Mouse (Mus musculus) lung, adult 10 weeks (tissue): ENCODE results near the gene D13Ertd608e. TPM values are rescaled to one million over a fixed set of nuclear protein-coding genes. Genes with fewer than 3 reads are reported as not detected.

Experiments
- polyA plus RNA-seq: library from polyadenylated mRNA; stranded (reverse); fragments of 350-450 nt; fragmentation: Illumina TruSeq; extraction: RNeasy Lipid Tissue Mini Kit (QIAGEN cat#74804); gene quantifications from one replicate; pipeline ENCODE4 v1.2.3, GENCODE M21; 2014; ENCODE audit warnings: low read depth, low replicate concordance; ENCODE audit not compliant: insufficient read depth

Gene D13Ertd608e
- not detected for polyA plus RNA-seq

DNA sequence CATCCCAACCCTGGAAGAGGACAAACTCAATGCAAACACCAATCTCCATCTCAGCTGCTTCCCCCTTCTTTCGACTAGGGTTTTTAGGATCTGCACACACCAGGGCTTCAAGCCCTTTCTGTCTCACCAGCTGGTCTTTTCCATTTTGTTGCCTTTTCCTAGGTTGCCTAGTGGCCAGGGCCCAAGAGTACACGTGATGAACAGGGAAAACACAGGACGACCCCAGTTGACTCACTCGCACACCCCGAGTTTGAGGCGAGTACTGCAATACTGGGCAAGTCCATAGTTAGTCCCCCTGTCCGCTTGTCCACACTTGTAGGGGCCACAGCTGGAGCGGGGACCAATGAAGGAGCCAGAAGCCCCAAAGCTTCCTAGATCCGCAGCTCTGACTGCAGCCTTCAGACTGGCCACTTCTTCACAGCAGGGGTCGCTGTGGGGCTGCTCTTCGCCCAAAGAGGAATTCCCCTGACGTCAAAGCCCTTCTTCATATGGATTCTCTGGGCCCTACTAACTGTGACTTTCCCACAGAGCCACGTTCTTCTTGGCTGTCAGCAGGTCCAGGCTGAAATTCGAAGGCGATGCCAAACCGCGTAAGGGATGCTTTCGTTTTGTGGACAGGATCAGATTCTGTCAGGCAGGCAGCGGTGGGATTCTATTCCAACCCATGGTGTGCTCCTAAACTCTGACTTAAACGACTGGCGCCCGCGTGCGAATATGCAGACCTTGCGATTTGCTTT lies at the start of gene D13Ertd608e:
Gene D13Ertd608e (plus strand): TSS at position 687 of the 737 bp plus-strand sequence.

DNA sequence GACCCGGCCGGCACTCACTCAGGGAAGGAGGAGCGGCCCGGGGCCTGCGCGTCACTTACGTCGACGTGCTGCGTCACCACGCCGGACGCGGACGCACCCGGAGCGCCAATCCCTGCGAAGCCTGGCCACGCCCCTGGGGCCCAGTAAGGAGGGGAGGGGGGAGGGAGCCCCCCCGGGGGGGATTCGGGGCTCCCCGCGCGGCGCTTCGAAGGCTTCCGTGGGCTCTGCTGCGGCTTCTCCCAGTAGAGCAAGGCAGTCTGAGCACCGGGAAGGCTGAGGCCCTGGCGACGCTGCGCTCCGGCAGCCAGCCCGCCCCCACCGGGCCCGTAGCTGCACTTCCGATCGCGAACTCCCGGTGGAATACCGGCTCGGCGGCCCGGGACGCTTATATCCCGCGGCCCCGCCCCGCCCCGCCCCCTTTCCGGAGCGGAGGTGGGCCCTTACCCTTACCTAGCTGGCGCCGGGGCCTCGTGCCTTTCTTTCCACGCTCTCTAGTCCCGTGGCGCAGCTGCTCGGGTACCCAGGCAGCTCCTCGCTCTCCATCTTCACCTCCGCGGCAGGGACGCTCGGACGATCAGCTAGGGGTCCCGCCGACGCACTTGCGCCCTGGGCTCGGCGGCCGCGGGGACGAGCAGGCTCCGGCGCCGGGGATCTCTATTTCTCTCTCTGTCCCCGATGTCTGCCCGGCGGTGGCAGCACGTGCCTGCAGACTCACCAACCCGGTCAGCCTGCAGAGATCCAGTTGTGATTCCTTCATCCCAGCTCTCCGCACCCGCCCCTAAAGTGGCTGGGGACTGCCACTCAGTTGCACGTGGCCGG lies 44.8 kb upstream of the D13Ertd608e start, which contains the start of gene Zfp131:
Gene Zfp131 (minus strand): TSS at position 129 of the 819 bp plus-strand sequence.

DNA sequence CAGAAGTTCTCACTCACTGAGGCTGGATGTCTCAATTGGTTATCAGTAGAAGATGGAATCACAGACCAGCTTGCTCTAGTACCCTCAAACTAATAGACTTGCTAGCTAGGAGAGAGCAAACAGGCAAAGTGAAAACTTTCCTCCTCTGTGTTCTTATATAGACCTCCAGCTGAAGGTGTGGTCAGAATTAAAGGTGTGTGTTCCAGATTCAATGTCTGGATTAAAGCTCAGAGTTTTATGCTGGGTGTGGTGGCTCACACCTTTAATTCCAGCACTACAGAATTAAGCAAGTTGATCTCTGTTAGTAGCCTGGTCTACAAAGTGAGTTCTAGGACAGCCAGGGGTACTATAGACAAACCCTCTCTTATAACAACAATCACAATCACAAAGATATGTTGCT lies 5.7 kb upstream of the D13Ertd608e start, which contains the start of gene AF067063:
Gene AF067063 (minus strand): TSS at position 101 of the 400 bp plus-strand sequence.

DNA sequence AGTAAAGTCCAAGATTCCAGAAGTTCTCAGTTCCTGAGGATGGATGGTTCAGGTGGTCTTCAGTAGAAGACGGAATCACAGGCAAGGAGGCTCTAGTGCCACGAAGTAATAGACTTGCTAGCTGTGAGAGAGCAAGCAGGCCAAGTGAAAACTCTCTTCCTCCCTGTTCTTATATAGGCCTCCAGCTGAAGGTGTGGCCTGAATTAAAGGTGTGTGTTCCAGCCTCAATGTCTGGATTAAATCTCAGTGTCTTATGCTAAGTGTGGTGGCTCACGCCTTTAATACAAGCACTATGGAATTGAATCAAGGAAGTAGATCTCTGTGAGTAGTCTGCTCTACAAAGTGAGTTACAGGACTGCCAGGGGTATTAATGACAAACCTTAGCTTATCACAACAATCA lies 58.9 kb downstream of the D13Ertd608e start, which contains the start of gene Tcstv1:
Gene Tcstv1 (minus strand): TSS at position 101 of the 400 bp plus-strand sequence.

Other genes with a start within 250 kb of the D13Ertd608e start
- 0.45 TPM for gene Ccl28, start 212.2 kb upstream of the D13Ertd608e start, polyA plus RNA-seq
- 60.7 TPM for gene Hmgcs1, start 145.6 kb upstream of the D13Ertd608e start, polyA plus RNA-seq
- 0.79 TPM for gene Nim1k, start 80.1 kb upstream of the D13Ertd608e start, polyA plus RNA-seq
- 15.6 TPM for gene Zfp131, start 45.1 kb upstream of the D13Ertd608e start, polyA plus RNA-seq
- not detected for gene AF067063, start 5.8 kb upstream of the D13Ertd608e start, polyA plus RNA-seq
- gene Tcstv1, start 58.8 kb downstream of the D13Ertd608e start, polyA plus RNA-seq = not detected
- not detected for gene Gm21761, start 93.3 kb downstream of the D13Ertd608e start, polyA plus RNA-seq
- not detected for gene B020031M17Rik, start 114.8 kb downstream of the D13Ertd608e start, polyA plus RNA-seq
- not detected for gene Gm36079, start 191.0 kb downstream of the D13Ertd608e start, polyA plus RNA-seq
- gene Gm21188, start 216.2 kb downstream of the D13Ertd608e start, polyA plus RNA-seq = 4.8 TPM